Mouse (Mus musculus) erythroblast, embryonic 14.5 days (primary cell): ENCODE results near the gene Nrl.

Experiments
- GATA1 ChIP-seq: IDR thresholded peaks from 2 replicates; pipeline ENCODE4 v1.6.1; 2012; ENCODE audit warnings: low read length, inconsistent platforms, mixed read lengths
- TAL1 ChIP-seq: IDR thresholded peaks from 3 replicates; pipeline ENCODE4 v1.6.1; 2012; ENCODE audit warnings: low read length, inconsistent platforms, mixed read lengths

- TF ChIP-seq GATA1: no peak
- TF ChIP-seq TAL1: no peak
These were observed 37.1 kb upstream of the Nrl start for GRCm38 (mm10) chr14:55561860-55562259.
